Mouse (Mus musculus) MEL-GATA-1-ER (cell line): ENCODE data around the gene Iyd.

ENCODE experiments used
- DNase-seq: peaks from one replicate; pipeline ENCODE4 v3.0.0-alpha.2; 2012; ENCODE audit warnings: low read depth; ENCODE audit errors: extremely low read depth

Gene Iyd

DNA sequence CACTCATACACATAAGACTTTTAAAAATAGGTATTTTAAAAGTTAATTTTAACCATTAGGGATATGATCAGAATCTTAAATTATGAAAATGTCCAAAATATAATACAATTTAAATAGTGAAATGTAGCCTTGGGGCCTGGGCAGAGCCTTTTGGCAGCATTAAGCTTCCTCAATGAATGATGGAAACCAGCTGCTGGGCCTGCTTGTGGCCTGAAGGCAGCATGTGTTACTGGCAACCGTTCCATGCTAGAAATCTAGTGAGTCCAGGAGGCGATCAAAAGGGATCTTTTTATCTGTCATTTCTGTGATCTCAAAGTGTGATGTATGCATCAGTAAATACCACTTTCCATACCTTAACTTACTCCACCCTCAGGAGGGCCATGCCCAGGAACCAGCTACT lies 9.3 kb downstream of the Iyd start:
- DNase-seq = no peak

DNA sequence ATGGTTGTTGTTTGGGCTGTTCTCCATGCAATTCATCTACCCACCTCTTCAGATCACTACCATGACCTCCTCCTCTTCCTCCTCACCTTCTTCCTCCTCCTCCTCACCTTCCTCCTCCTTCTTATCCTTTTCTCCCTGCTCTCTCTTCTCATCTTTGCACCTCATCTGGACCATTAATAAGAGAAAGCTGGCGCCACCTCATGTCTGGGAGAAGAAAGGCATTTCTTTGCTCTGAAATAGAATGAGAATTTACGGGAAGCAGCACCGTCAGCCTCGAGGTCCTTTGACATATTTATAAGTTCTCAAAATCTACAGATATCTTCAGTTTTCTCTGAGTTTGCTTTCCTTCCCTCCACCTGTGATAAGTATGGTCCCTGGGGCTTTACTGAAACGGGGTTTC lies 15.1 kb downstream of the Iyd start:
- DNase-seq = no peak

DNA sequence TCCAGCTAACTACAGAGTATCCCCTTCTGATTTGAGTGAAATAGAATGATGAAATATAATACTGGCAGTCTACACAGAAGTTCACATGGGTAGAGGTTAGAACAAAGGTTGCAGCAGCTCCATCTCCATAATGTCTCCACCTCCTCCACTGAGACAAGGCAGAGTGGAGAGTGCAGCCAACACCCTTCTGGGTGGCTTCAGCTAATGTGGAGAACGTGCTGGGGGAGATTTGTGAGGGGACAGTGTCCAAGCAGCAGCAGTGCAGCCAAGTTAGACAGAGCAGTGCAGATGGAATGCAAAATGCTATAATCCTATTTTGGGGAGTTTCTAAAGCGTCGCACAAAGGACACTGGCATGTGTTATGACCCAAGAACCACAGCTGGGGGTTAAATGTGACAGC lies 16.5 kb downstream of the Iyd start:
- no peak for DNase-seq

DNA sequence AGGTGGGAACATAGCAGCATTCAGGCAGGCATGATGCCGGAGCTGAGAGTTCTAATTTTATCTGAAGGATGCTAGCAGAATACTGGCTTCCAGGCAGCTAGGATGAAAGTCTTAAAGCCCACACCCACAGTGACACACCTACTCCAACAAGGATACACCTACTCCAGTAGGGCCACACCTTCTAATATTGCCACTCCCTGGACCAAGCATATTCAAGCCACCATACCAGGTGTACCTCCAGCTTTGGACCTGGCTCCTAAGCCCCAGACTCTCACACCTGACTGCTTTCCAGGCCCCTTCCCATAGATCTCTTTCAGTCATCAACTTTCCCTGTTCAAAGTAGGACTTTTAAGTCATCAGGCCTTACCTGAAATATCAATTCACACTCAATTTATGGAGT lies 19.1 kb downstream of the Iyd start:
- DNase-seq = no peak

DNA sequence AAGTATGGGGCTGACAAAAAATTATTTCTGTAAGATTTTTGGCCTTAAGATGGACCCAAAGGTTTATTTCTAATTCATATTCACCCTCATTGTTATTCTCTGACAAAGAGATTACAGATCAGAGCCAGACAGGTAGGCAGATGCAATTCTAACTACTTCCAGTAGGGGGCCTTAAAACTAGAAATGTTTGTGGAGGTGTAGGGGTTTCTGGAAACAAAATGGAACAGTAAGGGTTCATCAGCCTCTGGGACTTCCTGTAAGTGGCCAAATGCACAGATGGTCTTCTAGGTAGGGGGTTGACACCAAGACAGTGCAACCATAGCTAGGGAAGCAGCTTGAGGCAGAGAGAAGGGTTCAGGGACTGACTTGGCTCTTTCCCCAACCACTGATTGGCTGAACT lies 22.1 kb downstream of the Iyd start:
- no peak for DNase-seq

DNA sequence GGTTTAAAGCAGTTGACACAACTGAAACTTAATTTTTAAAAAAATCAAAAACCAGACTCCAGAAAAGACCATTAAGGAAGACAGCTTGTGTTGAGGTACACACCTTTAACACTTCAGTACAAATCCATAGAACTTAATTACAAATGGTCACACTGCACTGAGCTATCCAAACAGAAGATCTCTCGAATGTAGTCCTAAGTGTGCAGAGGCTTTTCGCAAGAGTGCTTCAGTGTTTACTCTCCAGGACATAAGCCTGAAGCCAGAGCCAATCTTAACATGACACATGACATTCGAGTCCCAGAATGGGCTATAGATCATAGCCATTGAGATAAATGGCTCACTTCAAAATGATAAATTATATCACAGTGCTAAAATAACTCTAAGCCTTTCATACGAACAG lies 25.1 kb downstream of the Iyd start:
- no peak for DNase-seq

DNA sequence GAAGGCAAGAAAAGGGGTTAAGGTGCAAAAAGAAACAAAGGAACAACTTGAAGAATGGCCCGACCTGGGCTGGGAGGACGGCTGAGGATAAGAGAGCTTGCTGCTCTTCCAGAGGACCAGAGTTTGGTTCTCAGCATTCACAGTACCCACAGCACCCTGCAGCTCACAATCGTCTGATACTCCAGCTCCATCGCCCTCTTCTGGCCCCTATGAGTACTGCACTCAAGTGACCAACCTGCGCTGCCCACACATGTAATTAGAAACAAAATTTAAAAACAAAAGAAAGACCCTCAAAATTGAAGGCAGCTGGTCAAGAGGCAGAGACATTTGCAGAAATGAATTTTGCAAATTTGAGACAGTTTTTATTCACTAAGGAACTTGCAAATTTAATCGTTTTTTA lies 27.8 kb downstream of the Iyd start:
- DNase-seq = no peak

DNA sequence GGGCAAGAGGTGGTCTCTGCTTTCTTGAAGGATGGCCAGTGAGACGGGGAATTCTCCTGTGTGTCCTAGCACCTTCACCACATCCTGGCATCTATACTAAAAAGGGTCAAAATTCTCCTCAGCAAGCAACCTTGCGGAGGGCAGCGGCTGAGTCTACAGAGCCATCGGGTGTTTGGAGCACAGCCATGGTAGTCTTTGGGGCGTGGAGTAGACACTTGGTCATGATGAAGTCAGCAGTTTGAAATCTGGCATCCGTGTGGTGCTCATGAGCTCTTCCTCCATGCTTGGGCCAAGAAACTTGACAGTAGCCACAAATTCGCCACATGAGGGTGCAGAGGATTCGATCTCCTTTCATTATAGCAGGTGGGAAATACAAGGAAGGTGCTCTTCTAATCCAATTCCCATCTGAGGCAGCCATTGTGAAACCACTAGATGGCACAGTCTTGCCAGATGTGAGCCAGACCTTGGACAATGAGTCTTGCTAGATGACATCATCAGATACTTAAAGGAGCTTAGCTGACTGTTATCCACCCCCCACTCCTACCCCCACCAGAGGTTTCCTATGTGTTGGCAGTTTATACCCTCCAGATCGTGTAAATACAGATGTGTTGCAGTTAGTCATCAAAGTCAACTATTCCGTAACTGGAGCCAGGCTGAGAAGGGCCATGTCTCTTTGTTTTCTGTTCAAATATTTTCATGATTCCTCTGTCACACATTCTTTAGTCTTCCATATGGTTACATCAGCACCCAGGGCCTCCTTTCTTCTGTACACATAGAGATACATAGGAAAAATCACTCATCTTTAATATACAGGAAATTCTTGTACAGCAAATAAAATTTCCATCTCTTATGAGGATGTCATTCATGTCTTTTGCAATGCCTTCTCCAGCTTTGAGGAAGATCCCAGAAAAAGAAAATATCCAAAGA lies 32.9 kb downstream of the Iyd start:
- DNase-seq = no peak

DNA sequence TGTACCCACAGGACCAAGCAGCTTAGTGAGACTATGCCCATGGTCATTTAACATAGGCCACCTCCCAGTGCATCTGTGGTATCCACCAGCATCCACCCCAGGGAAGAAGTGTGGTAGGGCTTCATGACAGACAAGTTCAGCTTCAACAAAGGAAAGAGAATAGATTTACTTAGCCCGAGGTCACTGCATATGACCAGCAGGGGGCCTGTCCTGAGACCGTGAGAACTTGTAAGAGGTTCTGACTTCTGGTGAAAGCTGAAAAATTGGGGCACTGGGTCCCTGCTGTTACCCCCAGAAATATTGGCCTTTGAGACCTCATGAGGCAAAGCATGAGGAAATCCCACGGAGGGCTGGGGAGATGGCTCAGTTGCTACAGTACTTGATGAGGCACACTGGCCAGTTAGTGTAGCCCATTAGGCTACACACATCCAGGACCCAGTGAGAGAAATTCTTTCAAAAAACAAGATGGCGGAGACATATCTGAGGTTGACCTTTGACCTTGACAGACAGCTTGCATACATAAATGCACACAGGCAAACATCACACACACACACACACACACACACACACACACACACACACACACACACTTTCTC lies 34.0 kb downstream of the Iyd start:
- no peak for DNase-seq

DNA sequence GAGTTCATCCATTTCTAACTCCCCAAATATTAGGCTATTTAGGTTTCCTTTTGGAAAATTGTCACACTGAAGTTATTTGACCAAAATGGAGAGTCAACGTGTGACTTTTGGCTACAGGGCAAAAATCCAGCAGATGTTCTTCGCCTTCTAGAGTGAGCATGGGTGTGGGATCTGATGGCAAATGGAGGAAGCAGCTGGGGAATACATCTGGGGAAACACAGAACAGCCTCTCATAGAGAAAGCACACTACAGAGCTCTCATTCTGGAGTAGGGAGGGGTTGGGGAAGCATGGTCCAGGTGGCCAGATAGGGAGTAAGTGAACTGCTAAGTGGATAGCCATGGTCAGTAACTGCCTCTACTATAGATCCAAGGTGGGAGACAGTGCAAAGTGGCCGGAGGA lies 50.6 kb downstream of the Iyd start:
- DNase-seq = no peak

DNA sequence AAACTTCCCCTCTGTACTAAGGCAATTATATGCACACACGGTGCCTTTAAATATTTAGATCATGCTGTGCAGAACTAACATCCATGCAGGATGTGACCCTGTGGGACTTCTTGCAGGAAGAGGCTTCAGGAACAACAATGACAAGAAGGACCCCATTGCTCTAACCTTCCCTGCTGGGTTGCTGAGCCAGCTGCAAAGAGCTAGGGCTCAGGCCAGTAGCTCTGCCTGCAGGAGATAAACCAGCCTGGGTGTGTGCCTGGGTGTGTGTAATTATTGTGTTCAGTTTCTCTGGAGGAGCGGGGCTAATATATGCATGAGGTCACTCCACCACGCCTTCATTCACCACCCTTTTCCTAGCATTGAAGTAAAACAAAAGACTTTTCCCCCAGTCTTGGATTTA lies 51.8 kb downstream of the Iyd start:
- no peak for DNase-seq

DNA sequence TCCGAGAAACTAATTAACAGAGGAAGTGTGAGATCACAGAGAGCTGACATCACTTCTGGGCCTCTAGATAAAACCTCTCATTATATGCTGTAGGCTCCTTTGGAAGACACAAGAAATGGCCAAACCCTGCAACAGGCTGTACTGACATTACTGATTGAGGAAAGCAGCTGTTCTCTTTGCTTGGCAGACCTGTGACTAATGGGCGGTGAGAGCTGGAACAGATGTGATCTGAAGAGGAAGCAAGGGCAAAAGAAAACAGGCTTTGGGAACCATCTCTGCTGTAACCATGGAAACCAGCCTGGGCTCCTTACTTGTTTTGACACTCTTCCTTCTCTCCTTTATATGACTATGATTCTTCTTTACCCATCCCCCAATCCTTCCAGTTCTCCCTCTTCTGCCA lies 56.7 kb downstream of the Iyd start:
- no peak for DNase-seq

DNA sequence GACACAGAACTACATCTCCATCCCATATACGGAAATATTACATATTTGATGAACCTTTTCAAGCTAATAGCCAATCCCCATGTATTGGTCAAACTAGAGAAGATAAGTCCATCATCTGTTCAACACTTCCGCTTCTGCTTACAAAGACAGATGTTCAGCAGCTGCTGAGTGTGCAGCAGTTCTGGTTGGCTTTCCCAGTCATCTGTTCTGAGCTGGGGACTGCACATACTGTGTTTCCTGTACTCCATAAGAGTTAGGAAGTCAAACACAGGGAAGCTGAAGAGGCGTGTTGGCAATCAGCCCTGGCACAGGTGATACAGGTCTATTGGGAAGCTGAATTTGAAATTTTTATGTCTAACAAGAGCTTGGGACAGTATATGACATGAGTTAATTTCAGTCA lies 57.7 kb downstream of the Iyd start:
- DNase-seq = no peak
